Mouse (Mus musculus) ES-E14 (cell line): ENCODE measurements at regions not wholly inside any gene's neighbourhood (a gene's known extent, or its start where the extent isn't known, plus 50 kb on each side); places are given as distances from the start of the nearest gene placed in this dataset.

ENCODE experiments used
- DNase-seq: peaks from one replicate; pipeline ENCODE4 v3.0.0-alpha.2; 2013; ENCODE audit warnings: low read depth, low spot score
- H3K27ac ChIP-seq: 2 replicates; pipeline ENCODE4 v1.5.1; 2012; ENCODE audit warnings: low read depth, mild to moderate bottlenecking, low read length, moderate library complexity, mixed read lengths; ENCODE audit not compliant: poor library complexity, insufficient read depth, severe bottlenecking
- H3K36me3 ChIP-seq: 2 replicates; pipeline ENCODE4 v1.6.1; 2012; ENCODE audit warnings: mild to moderate bottlenecking, low read length, moderate library complexity, mixed read lengths; ENCODE audit not compliant: control insufficient read depth, poor library complexity, insufficient read depth, severe bottlenecking
- H3K4me1 ChIP-seq, 2 experiments: fragments of 150-350 bp in 1 of 2; sonication (generic) in 1 of 2; 2 replicates each; pipeline ENCODE4 v1.6.1; 2012; ENCODE audit warnings: low read length in 2 of 2, mild to moderate bottlenecking in 1 of 2, mixed read lengths in 1 of 2; ENCODE audit not compliant: control insufficient read depth in 2 of 2, insufficient read depth in 2 of 2, poor library complexity in 1 of 2
- H3K4me3 ChIP-seq, 2 experiments: fragments of 150-350 bp in 1 of 2; sonication (generic) in 1 of 2; 2 replicates each; pipeline ENCODE4 v1.5.1; 2012; ENCODE audit warnings: low read length in 2 of 2, low read depth in 1 of 2, mild to moderate bottlenecking in 1 of 2, mixed read lengths in 1 of 2; ENCODE audit not compliant: insufficient read depth in 1 of 2, poor library complexity in 1 of 2, severe bottlenecking in 1 of 2
- H3K9ac ChIP-seq: 2 replicates; pipeline ENCODE4 v1.6.1; 2012; ENCODE audit warnings: low read depth, mild to moderate bottlenecking, low read length, mixed read lengths; ENCODE audit not compliant: poor library complexity, insufficient read depth, severe bottlenecking
- H3K9me3 ChIP-seq: fragments of 150-350 bp; sonication (generic); 2 replicates; pipeline ENCODE4 v1.6.1; 2012; ENCODE audit warnings: low read depth, mild to moderate bottlenecking, low read length; ENCODE audit not compliant: control insufficient read depth, insufficient read depth
- CHD2 ChIP-seq: IDR thresholded peaks from 2 replicates; pipeline ENCODE4 v1.6.1; 2014; ENCODE audit warnings: mild to moderate bottlenecking, low read depth, low read length, inconsistent platforms
- HCFC1 ChIP-seq: IDR thresholded peaks from 2 replicates; pipeline ENCODE4 v1.6.1; 2012; ENCODE audit warnings: low read length, inconsistent platforms, borderline replicate concordance; ENCODE audit not compliant: insufficient read depth
- MAFK ChIP-seq: IDR thresholded peaks from 2 replicates; pipeline ENCODE4 v1.6.1; 2014; ENCODE audit warnings: mild to moderate bottlenecking, low read depth, low read length, inconsistent platforms; ENCODE audit not compliant: insufficient read depth
- ZC3H11A ChIP-seq: IDR thresholded peaks from 2 replicates; pipeline ENCODE4 v1.6.1; 2012; ENCODE audit warnings: low read depth, mild to moderate bottlenecking, inconsistent platforms, low read length, borderline replicate concordance
- ZNF384 ChIP-seq: IDR thresholded peaks from 2 replicates; pipeline ENCODE4 v1.6.1; 2012; ENCODE audit warnings: low read depth, low read length, inconsistent platforms
- in situ Hi-C, 2 experiments: fragments of 600-800 bp; cut with MboI; formaldehyde crosslinking; loops; one replicate each; pipeline ENCODE4 v1.15.1; 2025; ENCODE audit warnings: low sequenced_read_pairs in 2 of 2, inconsistent platforms in 1 of 2; ENCODE audit not compliant: unreplicated experiment in 2 of 2

DNA sequence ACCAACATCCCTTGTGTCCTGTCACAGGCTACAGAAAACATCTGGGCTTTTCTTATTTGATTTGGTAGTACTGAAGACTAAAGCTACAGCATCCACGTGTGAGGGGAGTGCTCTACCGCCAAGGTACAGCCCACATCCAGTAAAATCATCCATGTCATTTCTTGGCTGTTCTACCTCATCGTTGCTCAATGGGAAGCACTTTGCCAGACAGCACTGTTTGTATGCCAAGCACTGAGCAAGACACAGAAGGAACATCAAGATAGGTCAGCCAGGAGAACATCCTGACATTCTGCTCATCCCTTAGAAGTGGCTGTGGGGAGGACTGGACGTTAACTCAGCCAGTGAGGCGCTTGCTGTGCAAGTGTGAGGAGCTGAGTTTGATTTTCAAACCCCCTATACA is 178.9 kb downstream of the Insig2 start:
- H3K36me3 ChIP-seq = no peaks in the 10 kb centered on the region
- H3K4me3 ChIP-seq = no peak overlapping the region
- H3K4me1 ChIP-seq = no peaks in the 10 kb centered on the region
- H3K9ac ChIP-seq = no peak overlapping the region
- H3K9me3 ChIP-seq = no peaks in the 10 kb centered on the region
- no peak for DNase-seq
- H3K27ac ChIP-seq = no peak overlapping the region
- TF ChIP-seq ZC3H11A (no peak), CHD2 (no peak), HCFC1 (no peak), MAFK (no peak), ZNF384 (no peak)
- in situ Hi-C loops = no loop called here

DNA sequence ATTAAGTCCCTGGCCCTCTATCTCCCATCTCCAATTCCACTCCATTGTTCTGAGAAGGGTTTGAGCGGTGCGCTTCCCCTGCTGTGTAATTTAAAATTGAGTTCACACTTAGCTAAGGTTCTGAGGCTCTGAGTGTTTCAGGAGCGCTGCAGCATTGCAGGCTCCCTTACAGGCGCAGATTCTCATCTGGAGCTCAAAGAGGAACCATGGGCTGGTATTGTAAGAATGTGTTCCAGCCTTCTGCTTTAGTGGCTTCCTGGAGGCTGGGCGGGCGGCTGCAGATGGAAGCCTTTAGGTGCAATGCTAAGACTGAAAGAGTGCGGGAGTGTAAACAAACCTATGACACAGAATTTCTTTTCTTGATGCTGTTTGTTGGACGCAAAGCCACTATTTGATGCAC is 177.8 kb downstream of the Insig2 start:
- TF ChIP-seq MAFK (no peak), CHD2 (no peak), HCFC1 (no peak), ZC3H11A (no peak), ZNF384 (no peak)
- DNase-seq = no peak
- H3K9ac ChIP-seq = no peak overlapping the region

DNA sequence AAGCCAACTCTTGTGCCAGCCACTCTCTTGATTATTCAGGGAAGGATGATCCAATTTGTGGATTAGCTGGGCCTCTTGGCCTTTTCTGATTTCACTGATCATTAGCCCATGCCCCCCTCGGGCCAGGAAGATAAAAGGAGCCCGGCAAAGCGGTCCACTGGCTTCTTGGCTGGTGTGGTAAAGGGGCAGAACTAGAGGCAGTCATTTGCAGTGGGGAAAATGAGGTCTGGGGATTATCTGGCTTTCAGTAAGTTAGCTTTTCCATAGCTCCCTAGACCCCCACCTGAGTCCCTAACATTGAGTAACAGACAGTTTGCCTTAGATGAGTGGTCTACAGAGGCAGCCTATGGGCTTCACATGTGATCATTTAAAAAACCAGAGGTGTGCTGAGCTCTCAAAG is 163.7 kb downstream of the Insig2 start:
- H3K9me3 ChIP-seq = no peaks in the 10 kb centered on the region
- H3K36me3 ChIP-seq = no peaks in the 10 kb centered on the region
- TF ChIP-seq HCFC1 = no peak
- no peak for TF ChIP-seq ZNF384
- no peak for TF ChIP-seq ZC3H11A
- no peak for TF ChIP-seq CHD2
- TF ChIP-seq MAFK = no peak
- H3K4me1 ChIP-seq = no peaks in the 10 kb centered on the region
- DNase-seq = no peak
- H3K27ac ChIP-seq = no peak overlapping the region
- H3K4me3 ChIP-seq = no peak overlapping the region
- H3K9ac ChIP-seq = no peak overlapping the region
- in situ Hi-C loops = no loop called here

More for the DNA sequence above, 177.8 kb downstream of the Insig2 start:
- no peaks in the 10 kb centered on the region for H3K9me3 ChIP-seq
- in situ Hi-C loops = no loop called here
- H3K4me3 ChIP-seq = no peak overlapping the region
- H3K27ac ChIP-seq = no peak overlapping the region
- no peaks in the 10 kb centered on the region for H3K36me3 ChIP-seq
- H3K4me1 ChIP-seq = no peaks in the 10 kb centered on the region

DNA sequence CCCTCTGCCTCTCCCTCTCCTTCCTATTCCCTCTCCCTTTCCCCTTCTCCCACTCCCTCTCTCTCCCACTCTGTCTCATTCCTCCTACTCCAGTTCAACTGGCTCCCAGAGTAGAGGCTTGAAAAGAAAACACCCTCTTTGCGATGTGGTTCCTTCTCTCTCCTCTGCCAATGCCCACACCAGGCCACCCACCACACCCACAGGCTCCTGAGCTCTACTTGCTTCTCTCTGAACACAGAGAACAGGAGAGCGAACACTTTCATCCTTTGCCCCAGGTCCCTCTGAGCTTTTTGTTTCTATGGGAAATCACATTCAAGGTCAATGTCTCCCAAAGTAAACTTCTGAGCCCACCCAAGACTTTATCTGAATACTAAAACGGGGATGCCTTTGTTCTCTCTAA is 155.8 kb downstream of the Insig2 start:
- no peak overlapping the region for H3K4me3 ChIP-seq
- H3K9me3 ChIP-seq = no peaks in the 10 kb centered on the region
- no peak for DNase-seq
- TF ChIP-seq MAFK (no peak), CHD2 (no peak), ZNF384 (no peak), ZC3H11A (no peak), HCFC1 (no peak)
- no peak overlapping the region for H3K27ac ChIP-seq
- in situ Hi-C loops = loop anchor here (10.0 to 25.0 kb wide), 2 partner anchors 582 to 589 kb away; no protein-coding TSS in a partner anchor
- no peaks in the 10 kb centered on the region for H3K36me3 ChIP-seq
- H3K4me1 ChIP-seq = no peaks in the 10 kb centered on the region
- no peak overlapping the region for H3K9ac ChIP-seq

DNA sequence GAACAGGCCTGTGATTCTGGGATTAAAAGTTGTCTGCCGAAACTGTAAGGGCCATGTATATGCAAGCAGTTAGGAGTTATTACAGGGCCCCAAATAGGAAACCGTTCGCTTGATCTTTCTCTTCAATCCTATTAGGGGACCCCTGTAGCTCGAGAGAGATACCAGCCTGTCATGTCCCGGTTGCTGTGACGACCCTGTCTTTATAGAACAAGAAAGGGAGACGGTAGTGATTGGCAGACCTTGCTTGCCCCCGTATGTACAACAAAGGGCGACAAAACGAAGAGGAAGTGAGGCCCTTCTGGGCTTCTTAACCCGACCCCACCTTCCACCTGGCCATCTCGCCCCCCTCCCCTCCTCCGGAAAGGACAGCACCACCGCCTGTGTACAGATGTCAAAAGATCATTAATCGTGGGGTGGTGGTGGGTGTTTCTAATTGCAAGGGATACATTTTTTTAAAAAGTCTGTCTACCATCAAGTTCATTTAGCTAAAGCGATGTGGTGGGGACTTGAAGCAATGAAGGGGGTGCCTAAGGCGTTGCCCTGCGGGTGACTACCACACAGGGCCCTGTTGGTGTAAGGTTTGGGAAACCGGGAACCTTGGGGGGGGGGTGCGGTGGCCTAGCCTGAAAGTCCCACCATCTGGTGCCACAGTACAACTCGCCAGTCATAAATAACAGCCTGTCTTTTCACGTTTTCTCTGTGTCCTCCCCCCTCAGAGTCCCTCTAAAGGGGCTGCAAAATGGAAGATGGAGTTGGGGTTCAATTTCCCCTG is 155.1 kb downstream of the Insig2 start:
- Histone ChIP-seq H3K4me3 (peak overlapping the region; percentile 32 to 48; a peak in 1 of 4 replicates), H3K9me3 (no peaks in the 10 kb centered on the region), H3K9ac (no peak overlapping the region)

More for the DNA sequence above, 155.1 kb downstream of the Insig2 start:
- no peak overlapping the region for H3K27ac ChIP-seq
- in situ Hi-C loops = loop anchor here (10.0 to 25.0 kb wide), 2 partner anchors 583 to 590 kb away; no protein-coding TSS in a partner anchor
- TF ChIP-seq ZNF384 (no peak), MAFK (no peak), CHD2 (no peak), ZC3H11A (no peak), HCFC1 (no peak)
- no peaks in the 10 kb centered on the region for H3K4me1 ChIP-seq
- DNase-seq = no peak
- H3K36me3 ChIP-seq = no peaks in the 10 kb centered on the region
